21 mouse cellular contexts compared by ENCODE assay signal in the genomic region with DNA sequence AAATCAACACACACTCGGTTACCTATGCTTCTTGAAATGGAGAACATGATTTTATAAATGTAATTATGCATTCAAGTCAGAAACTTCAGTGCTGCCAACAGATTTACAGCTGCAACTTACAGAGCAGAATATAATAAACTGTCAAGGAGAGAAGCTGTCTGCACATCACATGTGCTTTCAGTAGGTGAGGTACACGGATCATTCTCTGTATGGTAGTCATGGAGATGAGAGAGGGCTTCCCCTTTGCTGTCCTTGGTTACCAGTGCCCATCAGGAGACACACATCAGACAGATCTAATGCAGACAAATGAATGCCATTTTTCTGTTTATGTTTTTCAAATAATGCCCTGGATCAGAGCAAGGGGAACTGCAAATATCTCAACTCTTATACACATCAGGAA.
A peak's percentile ranks its signal among the peaks of the same experiment; 100 is the strongest.
DNase-seq lines count a peak whose midpoint lies in the region; ATAC-seq and TF ChIP-seq lines count a peak whose summit lies in the region.
"Had no signal": no experiment of that assay in that cellular context is flagged by ENCODE, and none has a peak within 500 bp of the region (broad histone marks: within the 10 kb centered on the region; RNA-seq: fewer than 3 reads in every experiment).

No protein-coding gene starts in this region.

- 35% methylated on average over 2 of the region's 2 CpGs for WGBS in hindbrain, embryonic 13.5 days
- WGBS in hindbrain, embryonic 12.5 days: 40% methylated on average over 2 of the region's 2 CpGs
- WGBS in forebrain, embryonic 15.5 days: 17% methylated on average over 2 of the region's 2 CpGs
- 16% methylated on average over 2 of the region's 2 CpGs for WGBS in midbrain, postnatal 0 days

- TF ChIP-seq CTCF in midbrain, postnatal 0 days (IDR thresholded peaks at IDR 0.05): no peak

- no peak overlapping the region for H3K9ac ChIP-seq in hindbrain, embryonic 13.5 days
- no peak overlapping the region for H3K9ac ChIP-seq in hindbrain, embryonic 12.5 days
- no peak overlapping the region for H3K9ac ChIP-seq in forebrain, embryonic 15.5 days (replicated peaks)
- no peak overlapping the region for H3K9ac ChIP-seq in midbrain, postnatal 0 days (replicated peaks; ENCODE audit: low read length, poor library complexity, severe bottlenecking)
- H3K9ac ChIP-seq: embryonic facial prominence, embryonic 12.5 days; heart, embryonic 15.5 days; liver, embryonic 15.5 days; lung, embryonic 15.5 days; midbrain, embryonic 12.5 days had no signal

- H3K4me1 ChIP-seq in hindbrain, embryonic 13.5 days (replicated peaks): peaks cover 3% of the 10 kb centered on the region; the same call in 1 of the 2 replicates
- H3K4me1 ChIP-seq in hindbrain, embryonic 12.5 days: 0 out of 2 replicates have a peak, but pooled peaks cover 3% of the 10 kb centered on the region
- H3K4me1 ChIP-seq in forebrain, embryonic 15.5 days: peaks cover 6% of the 10 kb centered on the region
- H3K4me1 ChIP-seq in midbrain, postnatal 0 days (ENCODE audit: insufficient read depth, low read length): no peaks in the 10 kb centered on the region
- H3K4me1 ChIP-seq: embryonic facial prominence, embryonic 12.5 days; heart, embryonic 15.5 days; limb, embryonic 10.5 days; liver, embryonic 15.5 days; lung, embryonic 15.5 days had no signal

- H3K36me3 ChIP-seq in hindbrain, embryonic 13.5 days: no peaks in the 10 kb centered on the region
- no peaks in the 10 kb centered on the region for H3K36me3 ChIP-seq in hindbrain, embryonic 12.5 days
- H3K36me3 ChIP-seq in forebrain, embryonic 15.5 days: no peaks in the 10 kb centered on the region
- H3K36me3 ChIP-seq in midbrain, postnatal 0 days (ENCODE audit: insufficient read depth, low read length): no peaks in the 10 kb centered on the region
- H3K36me3 ChIP-seq: embryonic facial prominence, embryonic 12.5 days; heart, embryonic 15.5 days; limb, embryonic 10.5 days; liver, embryonic 15.5 days; lung, embryonic 15.5 days; midbrain, embryonic 12.5 days had no signal

- no peaks in the 10 kb centered on the region for H3K9me3 ChIP-seq in hindbrain, embryonic 13.5 days
- H3K9me3 ChIP-seq in hindbrain, embryonic 12.5 days (replicated peaks): no peaks in the 10 kb centered on the region
- no peaks in the 10 kb centered on the region for H3K9me3 ChIP-seq in forebrain, embryonic 15.5 days
- no peaks in the 10 kb centered on the region for H3K9me3 ChIP-seq in midbrain, postnatal 0 days (ENCODE audit: low read length)
- H3K9me3 ChIP-seq: embryonic facial prominence, embryonic 12.5 days; heart, embryonic 15.5 days; limb, embryonic 10.5 days; liver, embryonic 15.5 days; lung, embryonic 15.5 days; midbrain, embryonic 12.5 days had no signal

- DNase-seq in brain, adult 2 months (ENCODE audit: low read depth, low spot score): peak; percentile 4
- DNase-seq in midbrain, postnatal 0 days (ENCODE audit: low spot score): peak; percentile 26
- DNase-seq in right cerebral cortex, postnatal 10 days (ENCODE audit: low spot score in 2 of 2): no peak
- no peak for DNase-seq in left cerebral cortex, adult 9 months (ENCODE audit: low spot score in 2 of 2)
- no peak for DNase-seq in lung, postnatal 36 days
- DNase-seq: cerebellum, adult 18-20 months; cerebellum, postnatal 25 days; heart, postnatal 36 days; kidney, adult 8-10 months; kidney, postnatal 14 days; liver; right cerebral cortex, adult 18-20 months had no signal

- no peak overlapping the region for H3K4me3 ChIP-seq in hindbrain, embryonic 13.5 days
- no peak overlapping the region for H3K4me3 ChIP-seq in hindbrain, embryonic 12.5 days
- H3K4me3 ChIP-seq in forebrain, embryonic 15.5 days: no peak overlapping the region
- H3K4me3 ChIP-seq in midbrain, postnatal 0 days (ENCODE audit: low read depth, low read length): no peak overlapping the region
- H3K4me3 ChIP-seq: embryonic facial prominence, embryonic 12.5 days; heart, embryonic 15.5 days; limb, embryonic 10.5 days; liver, embryonic 15.5 days; lung, embryonic 15.5 days; midbrain, embryonic 12.5 days had no signal

- H3K27me3 ChIP-seq in hindbrain, embryonic 13.5 days: no peaks in the 10 kb centered on the region
- no peaks in the 10 kb centered on the region for H3K27me3 ChIP-seq in hindbrain, embryonic 12.5 days
- no peaks in the 10 kb centered on the region for H3K27me3 ChIP-seq in forebrain, embryonic 15.5 days
- no peaks in the 10 kb centered on the region for H3K27me3 ChIP-seq in midbrain, postnatal 0 days (ENCODE audit: insufficient read depth, low read length)
- H3K27me3 ChIP-seq: embryonic facial prominence, embryonic 12.5 days; heart, embryonic 15.5 days; liver, embryonic 15.5 days; lung, embryonic 15.5 days had no signal

- peak; percentile 54; the same call in 1 of the 2 replicates for ATAC-seq in hindbrain, embryonic 13.5 days (ENCODE audit: low FRiP score)
- no peak for ATAC-seq in hindbrain, embryonic 12.5 days (ENCODE audit: low FRiP score)
- peak; percentile 78 for ATAC-seq in forebrain, embryonic 15.5 days (replicated peaks)
- peak; percentile 78 for ATAC-seq in midbrain, postnatal 0 days (ENCODE audit: low FRiP score)

- H3K27ac ChIP-seq in hindbrain, embryonic 13.5 days: no peak overlapping the region
- H3K27ac ChIP-seq in hindbrain, embryonic 12.5 days: no peak overlapping the region
- no peak overlapping the region for H3K27ac ChIP-seq in forebrain, embryonic 15.5 days (replicated peaks)
- peak overlapping the region; percentile 26; the same call in 1 of the 2 replicates for H3K27ac ChIP-seq in midbrain, postnatal 0 days (ENCODE audit: low read depth, low read length)
- H3K27ac ChIP-seq: embryonic facial prominence, embryonic 12.5 days; heart, embryonic 15.5 days; limb, embryonic 10.5 days; liver, embryonic 15.5 days; lung, embryonic 15.5 days; midbrain, embryonic 12.5 days had no signal

- no peak overlapping the region for H3K4me2 ChIP-seq in hindbrain, embryonic 13.5 days
- no peak overlapping the region for H3K4me2 ChIP-seq in hindbrain, embryonic 12.5 days (replicated peaks)
- H3K4me2 ChIP-seq in forebrain, embryonic 15.5 days (replicated peaks): no peak overlapping the region
- no peak overlapping the region for H3K4me2 ChIP-seq in midbrain, postnatal 0 days (ENCODE audit: low read depth, low read length, poor library complexity, severe bottlenecking)
- H3K4me2 ChIP-seq: embryonic facial prominence, embryonic 12.5 days; heart, embryonic 15.5 days; liver, embryonic 15.5 days; lung, embryonic 15.5 days; midbrain, embryonic 12.5 days had no signal

Comparison
In these comparisons a context has a peak if more than half of its experiments do, and no peak if none do; other contexts are left out.
1. DNase-seq: peak in brain, adult 2 months (single experiment) and midbrain, postnatal 0 days (single experiment); none in right cerebral cortex, postnatal 10 days (0 of 2), left cerebral cortex, adult 9 months (0 of 2) and lung, postnatal 36 days (single experiment).